Mouse (Mus musculus): Measurements from ENCODE around the gene Gamt. TPM values are rescaled to one million over a fixed set of nuclear protein-coding genes. Genes with fewer than 3 reads are reported as not detected.

Gamt gene
- polyA plus RNA-seq (2012; rRNA removed): 11.8 and 25.1 TPM in 2 replicates

GRCm38 (mm10) chr10:80260642-80261584 lies at the start of gene Gamt, which contains the start of gene Dazap1:
Gamt (minus strand) TSS chr10:80261012.
Dazap1 (plus strand) TSS chr10:80261486.

GRCm38 (mm10) chr10:80295618-80296425 lies 35.0 kb upstream of the Gamt start, which contains the start of gene Apc2:
Apc2 (plus strand) TSS chr10:80295977.

GRCm38 (mm10) chr10:80292251-80293146 lies 31.7 kb upstream of the Gamt start, which contains the start of gene Rps15:
Rps15 (plus strand) TSS chr10:80292453.

GRCm38 (mm10) chr10:80248971-80249640 lies 11.7 kb downstream of the Gamt start, which contains the start of gene Ndufs7:
Ndufs7 (plus strand) TSS chr10:80249121.

GRCm38 (mm10) chr10:80226416-80227165 lies 34.2 kb downstream of the Gamt start, which contains the start of gene Mum1:
Mum1 (plus strand) TSS chr10:80226434.

Other genes starting within 250 kb of the Gamt start
- 12.5 and 14.7 TPM in 2 replicates for gene Arhgap45, start 244.4 kb downstream of the Gamt start, polyA plus RNA-seq (2012; rRNA removed)
- gene Polr2e, start 221.2 kb downstream of the Gamt start, polyA plus RNA-seq (2012; rRNA removed): 194 and 280 TPM in 2 replicates
- 416 and 440 TPM in 2 replicates for gene Gpx4, start 213.8 kb downstream of the Gamt start, polyA plus RNA-seq (2012; rRNA removed)
- 16.6 and 19.3 TPM in 2 replicates for gene Sbno2, start 155.4 kb downstream of the Gamt start, polyA plus RNA-seq (2012; rRNA removed)
- 119 and 142 TPM in 2 replicates for gene Stk11, start 145.2 kb downstream of the Gamt start, polyA plus RNA-seq (2012; rRNA removed)
- gene Atp5d, start 122.4 kb downstream of the Gamt start, polyA plus RNA-seq (2012; rRNA removed): 329 and 334 TPM in 2 replicates
- 33.8 and 39.4 TPM in 2 replicates for gene Cbarp, start 120.2 kb downstream of the Gamt start, polyA plus RNA-seq (2012; rRNA removed)
- 171 and 228 TPM in 2 replicates for gene Midn, start 112.7 kb downstream of the Gamt start, polyA plus RNA-seq (2012; rRNA removed)
- 260 and 305 TPM in 2 replicates for gene Cirbp, start 95.0 kb downstream of the Gamt start, polyA plus RNA-seq (2012; rRNA removed)
- gene 1600002K03Rik, start 88.1 kb downstream of the Gamt start, polyA plus RNA-seq (2012; rRNA removed): 15.7 and 18.1 TPM in 2 replicates
- gene Efna2, start 81.5 kb downstream of the Gamt start, polyA plus RNA-seq (2012; rRNA removed): 47.6 and 65.6 TPM in 2 replicates
- gene Mum1, start 34.6 kb downstream of the Gamt start, polyA plus RNA-seq (2012; rRNA removed): 115 and 164 TPM in 2 replicates
- 188 and 220 TPM in 2 replicates for gene Ndufs7, start 11.9 kb downstream of the Gamt start, polyA plus RNA-seq (2012; rRNA removed)
- 156 and 213 TPM in 2 replicates for gene Dazap1, start 474 bp upstream of the Gamt start, polyA plus RNA-seq (2012; rRNA removed)
- gene Rps15, start 31.4 kb upstream of the Gamt start, polyA plus RNA-seq (2012; rRNA removed): 3,440 and 4,629 TPM in 2 replicates
- gene Apc2, start 35.0 kb upstream of the Gamt start, polyA plus RNA-seq (2012; rRNA removed): 48.8 and 63.3 TPM in 2 replicates
- gene 2310011J03Rik, start 59.5 kb upstream of the Gamt start, polyA plus RNA-seq (2012; rRNA removed): 30.4 and 34.3 TPM in 2 replicates
- 3.1 and 4.9 TPM in 2 replicates for gene Pcsk4, start 68.5 kb upstream of the Gamt start, polyA plus RNA-seq (2012; rRNA removed)
- gene Reep6, start 68.9 kb upstream of the Gamt start, polyA plus RNA-seq (2012; rRNA removed): 2.0 and 3.5 TPM in 2 replicates
- 0.52 and 0.75 TPM in 2 replicates for gene Adamtsl5, start 87.4 kb upstream of the Gamt start, polyA plus RNA-seq (2012; rRNA removed)
- 0.26 and 0.29 TPM in 2 replicates for gene Plk5, start 95.4 kb upstream of the Gamt start, polyA plus RNA-seq (2012; rRNA removed)
- 57.7 and 74.4 TPM in 2 replicates for gene Mex3d, start 126.6 kb upstream of the Gamt start, polyA plus RNA-seq (2012; rRNA removed)
- gene Mbd3, start 138.5 kb upstream of the Gamt start, polyA plus RNA-seq (2012; rRNA removed): 289 and 353 TPM in 2 replicates
- 428 and 554 TPM in 2 replicates for gene Uqcr11, start 145.8 kb upstream of the Gamt start, polyA plus RNA-seq (2012; rRNA removed)
- gene Tcf3, start 172.6 kb upstream of the Gamt start, polyA plus RNA-seq (2012; rRNA removed): 222 and 230 TPM in 2 replicates
- gene Onecut3, start 233.8 kb upstream of the Gamt start, polyA plus RNA-seq (2012; rRNA removed): 5.6 and 6.1 TPM in 2 replicates